Mouse (Mus musculus) T-cell, adult 2 months (primary cell): ENCODE measurements around the gene Zfp40.

Experiments
- DNase-seq: peaks from one replicate; pipeline ENCODE4 v3.0.0; 2022; ENCODE audit warnings: low spot score

The Zfp40 gene

DNA sequence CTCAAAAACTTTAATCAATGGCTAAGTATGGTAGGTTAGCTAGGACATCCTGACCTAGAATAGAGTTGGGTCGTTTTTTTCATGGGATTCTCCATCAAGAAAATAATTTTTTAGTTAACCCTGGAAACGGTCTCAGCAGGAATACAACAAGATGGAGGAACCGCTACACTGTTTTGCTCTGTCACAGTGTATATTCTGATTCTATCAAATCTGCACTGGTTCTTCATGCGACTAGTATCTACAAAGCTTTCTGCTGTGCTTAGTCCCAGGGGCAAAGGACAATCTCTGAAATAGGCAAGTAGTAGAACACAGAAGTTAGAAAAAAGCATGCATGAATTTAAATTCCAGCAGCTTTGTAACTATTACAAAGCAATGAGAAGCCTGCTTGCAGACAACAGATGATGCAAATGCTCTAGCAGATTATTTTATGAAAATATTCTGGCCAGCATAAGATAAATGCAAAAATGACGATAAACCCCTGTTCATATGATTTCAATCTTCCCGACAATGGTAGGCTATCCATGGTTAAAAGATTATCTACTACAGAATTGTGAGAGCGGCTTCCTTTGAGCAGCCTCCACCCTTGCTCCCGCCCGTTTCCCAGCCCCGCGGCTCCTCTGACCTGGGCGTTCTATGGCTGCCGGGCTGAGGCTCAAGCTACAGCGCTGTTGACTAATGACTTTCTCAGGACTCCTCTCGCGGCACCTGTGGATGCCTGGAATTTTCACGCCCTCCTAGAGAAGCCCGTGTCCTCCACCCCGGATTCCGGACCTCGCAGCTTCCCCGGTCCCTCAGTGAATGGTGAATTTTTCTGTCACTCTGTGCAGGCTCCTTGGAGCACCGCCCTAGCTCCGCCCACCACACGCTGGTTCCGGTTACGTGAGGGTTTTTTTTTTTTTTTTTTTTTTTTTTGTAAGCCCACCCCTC is at the start of gene Zfp40:
Zfp40 (minus strand) TSS at position 800 of the 927 bp plus-strand sequence.
- DNase-seq = peak; percentile 81

DNA sequence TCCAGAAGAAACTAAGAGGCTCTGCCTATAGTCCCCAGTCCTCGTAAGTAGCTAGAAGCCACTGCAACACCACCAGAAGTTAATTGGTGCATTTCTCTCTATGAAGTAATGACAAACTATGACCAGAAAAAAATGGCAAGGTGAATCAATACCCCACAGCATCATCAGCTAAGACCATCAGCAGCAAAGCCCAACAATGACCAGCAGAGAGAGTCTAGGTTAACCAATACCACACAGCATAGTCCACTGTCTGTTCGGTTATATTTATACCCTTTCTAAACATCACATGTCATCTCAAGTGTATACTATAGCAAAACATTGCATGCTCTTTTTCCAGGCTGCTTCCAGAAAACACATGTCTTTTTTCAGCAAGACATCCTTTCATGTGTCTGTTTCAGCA is 25.3 kb upstream of the Zfp40 start:
- DNase-seq = no peak

DNA sequence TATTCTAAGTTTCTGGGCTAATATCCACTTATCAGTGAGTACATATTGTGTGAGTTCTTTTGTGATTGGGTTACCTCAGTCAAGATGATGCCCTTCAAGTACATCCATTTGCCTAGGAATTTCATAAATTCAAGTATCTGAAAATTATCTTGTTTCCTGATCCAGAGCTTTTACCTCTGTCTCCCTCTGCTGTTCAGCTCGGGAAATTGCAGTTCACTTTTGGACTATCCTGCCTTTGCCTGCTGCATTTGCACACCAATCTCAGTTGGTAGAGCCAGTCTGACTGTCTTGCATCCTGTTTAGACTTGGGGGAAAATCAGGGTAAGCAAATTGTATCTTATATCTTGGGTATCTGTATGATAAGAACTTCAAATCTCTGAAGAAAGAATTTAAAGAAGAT is 6.8 kb upstream of the Zfp40 start:
- peak; percentile 7 for DNase-seq

DNA sequence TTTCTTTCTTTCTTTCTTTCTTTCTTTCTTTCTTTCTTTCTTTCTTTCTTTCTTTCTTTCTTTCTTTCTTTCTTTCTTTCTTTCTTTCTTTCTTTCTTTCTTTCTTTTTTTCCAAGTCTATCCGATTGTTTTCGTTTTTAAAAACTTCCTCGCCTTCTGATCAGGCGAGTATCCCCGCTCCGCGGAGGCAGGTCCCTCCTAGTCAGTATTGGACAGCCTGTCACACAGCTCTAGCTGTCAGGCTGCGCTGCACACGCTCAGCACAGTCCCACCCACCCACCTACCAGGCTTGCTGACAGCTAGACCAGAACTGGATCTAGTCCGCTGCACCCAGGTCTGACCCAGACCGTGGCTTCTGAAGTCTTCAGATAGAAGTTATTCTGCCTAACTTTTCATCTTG is 389 bp upstream of the Zfp40 start:
- DNase-seq = peak; percentile 38

DNA sequence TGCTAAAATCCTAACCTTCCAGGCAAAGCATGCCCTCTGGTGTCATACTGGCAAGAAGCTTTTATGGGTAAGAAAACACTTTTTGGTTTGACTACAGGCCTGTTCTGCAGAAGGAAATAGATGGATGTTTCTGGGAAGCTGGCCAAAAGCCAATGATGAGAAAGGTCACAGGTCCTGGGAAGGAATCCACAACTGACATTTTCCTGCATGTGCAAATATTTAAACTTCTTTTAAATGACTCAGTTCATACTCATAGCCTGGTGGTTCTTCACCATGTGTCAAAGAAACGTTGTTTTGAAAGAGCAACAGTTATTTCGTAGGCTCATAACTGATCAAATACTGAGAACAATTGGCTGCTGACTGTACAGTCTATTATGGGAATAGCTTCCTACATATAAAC is 5.4 kb downstream of the Zfp40 start:
- no peak for DNase-seq
